Mouse (Mus musculus) lung, adult 2 months (tissue): Measurements from ENCODE around the gene Slc7a4.

Experiments used
- CTCF ChIP-seq: fragments of 200-500 bp; IDR thresholded peaks from 2 replicates; pipeline ENCODE4 v1.5.1; 2011; ENCODE audit warnings: mild to moderate bottlenecking, low read length, control low read depth; ENCODE audit not compliant: insufficient read depth
- POLR2A ChIP-seq: fragments of 200-500 bp; IDR thresholded peaks from 2 replicates; pipeline ENCODE4 v1.6.1; 2011; ENCODE audit warnings: low read depth, mild to moderate bottlenecking, control low read depth, low read length, borderline replicate concordance; ENCODE audit errors: extremely low read depth

- TF ChIP-seq CTCF = peak; percentile 51
- TF ChIP-seq POLR2A = no peak
These were observed 42.7 kb upstream of the Slc7a4 start for GRCm38 (mm10) chr16:17625488-17626268.
